Mouse (Mus musculus) kidney, embryonic 16.5 days (tissue): ENCODE measurements around the gene Cckar. TPM values are rescaled to one million over a fixed set of nuclear protein-coding genes. Genes with fewer than 3 reads are reported as not detected.
"Not testable (repeated sequence)": the region's sequence is repeated elsewhere in the genome, so short reads cannot be mapped to it uniquely, and the experiment has no call there.

Experiments
- ATAC-seq: fragments of 200-750 bp; cut with Nextera tagmentation; 2 replicates; pipeline ENCODE4 v1.8.0; 2017; ENCODE audit warnings: moderate TSS enrichment; ENCODE audit not compliant: low FRiP score, low TSS enrichment
- H3K27ac ChIP-seq: fragments of 300-500 bp; sonication (generic); 2 replicates; pipeline ENCODE4 v1.5.1; 2014; ENCODE audit warnings: low read length
- H3K27me3 ChIP-seq: fragments of 300-500 bp; sonication (generic); 2 replicates; pipeline ENCODE4 v1.6.1; 2014; ENCODE audit warnings: low read length, control low read depth, mixed read lengths; ENCODE audit not compliant: insufficient read depth
- H3K36me3 ChIP-seq: fragments of 300-500 bp; sonication (generic); 2 replicates; pipeline ENCODE4 v1.6.1; 2014; ENCODE audit warnings: low read length, control low read depth, mixed read lengths; ENCODE audit not compliant: insufficient read depth
- H3K4me1 ChIP-seq: fragments of 300-500 bp; sonication (generic); 2 replicates; pipeline ENCODE4 v1.6.1; 2014; ENCODE audit warnings: low read length, control low read depth, mixed read lengths; ENCODE audit not compliant: insufficient read depth
- H3K4me2 ChIP-seq: fragments of 300-500 bp; sonication (generic); replicated peaks from 2 replicates; pipeline ENCODE4 v1.6.1; 2014; ENCODE audit warnings: low read depth, low read length
- H3K4me3 ChIP-seq: fragments of 300-500 bp; sonication (generic); 2 replicates; pipeline ENCODE4 v1.5.1; 2014; ENCODE audit warnings: mild to moderate bottlenecking, low read length
- H3K9ac ChIP-seq: fragments of 300-500 bp; sonication (generic); replicated peaks from 2 replicates; pipeline ENCODE4 v1.6.1; 2014; ENCODE audit warnings: low read length
- H3K9me3 ChIP-seq: fragments of 300-500 bp; sonication (generic); 2 replicates; pipeline ENCODE4 v1.6.1; 2016; ENCODE audit warnings: low read length, control low read depth
- WGBS: fragments of 180-500 bp; shearing (Covaris S2); extraction: QIAGEN DNeasy Blood & Tissue Kit; methylation state at CpG from one replicate; pipeline ENCODE4 v1.1.7; 2014; 5-methylcytosine and 5-hydroxymethylcytosine counted together
- polyA plus RNA-seq: library from polyadenylated mRNA; unstranded; fragments of >200 nt; fragmentation: Nextera tagmentation; extraction: Ambion mirVana; gene quantifications from 2 replicates; pipeline ENCODE4 v1.2.1, GENCODE M21; 2015

Cckar gene
- polyA plus RNA-seq, 1 experiment from 2014 or later: 8.4 TPM

DNA sequence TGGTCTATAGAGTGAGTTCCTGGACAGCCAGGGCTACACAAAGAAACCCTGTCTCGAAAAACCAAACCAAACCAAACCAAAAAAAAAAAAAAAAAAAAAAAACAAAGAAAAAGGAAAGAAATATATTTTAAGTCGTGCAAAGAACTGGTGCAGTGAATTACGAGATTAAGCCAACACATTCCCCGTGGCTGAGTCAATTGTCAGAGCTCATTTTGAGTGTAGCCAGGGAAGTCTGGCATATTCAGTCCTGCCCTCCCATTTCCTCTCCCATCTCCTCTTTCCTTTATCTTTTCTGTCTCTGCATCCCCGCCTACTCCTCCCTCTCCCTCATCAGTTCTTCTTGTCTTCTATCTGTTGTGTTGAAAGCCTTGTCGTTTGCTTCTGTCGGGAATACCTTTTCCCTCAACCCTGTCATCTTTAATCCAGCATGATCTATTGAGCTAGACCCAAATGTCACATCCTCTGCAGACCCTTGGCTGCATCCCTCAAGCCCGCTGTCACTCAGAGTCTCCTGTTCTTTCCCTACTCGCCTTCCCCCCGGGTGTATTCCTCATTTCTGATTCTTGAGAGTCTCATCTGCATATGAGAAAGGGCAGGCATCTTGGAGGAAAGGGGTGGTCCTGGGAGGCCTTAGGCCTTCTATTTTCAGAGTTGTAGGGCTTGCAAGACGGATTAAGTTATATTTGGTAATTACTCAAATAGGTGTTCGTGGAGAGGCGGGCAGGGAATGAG is 29.3 kb downstream of the Cckar start:
- no peaks in the 10 kb centered on the region for H3K36me3 ChIP-seq
- no peak overlapping the region for H3K4me2 ChIP-seq
- 56% methylated on average over 13 of the region's 13 CpGs for WGBS
- H3K27me3 ChIP-seq: no peaks in the 10 kb centered on the region
- H3K4me3 ChIP-seq: no peak overlapping the region
- no peak for ATAC-seq
- no peaks in the 10 kb centered on the region for H3K4me1 ChIP-seq
- no peak overlapping the region for H3K27ac ChIP-seq
- no peak overlapping the region for H3K9ac ChIP-seq
- no peaks in the 10 kb centered on the region for H3K9me3 ChIP-seq

DNA sequence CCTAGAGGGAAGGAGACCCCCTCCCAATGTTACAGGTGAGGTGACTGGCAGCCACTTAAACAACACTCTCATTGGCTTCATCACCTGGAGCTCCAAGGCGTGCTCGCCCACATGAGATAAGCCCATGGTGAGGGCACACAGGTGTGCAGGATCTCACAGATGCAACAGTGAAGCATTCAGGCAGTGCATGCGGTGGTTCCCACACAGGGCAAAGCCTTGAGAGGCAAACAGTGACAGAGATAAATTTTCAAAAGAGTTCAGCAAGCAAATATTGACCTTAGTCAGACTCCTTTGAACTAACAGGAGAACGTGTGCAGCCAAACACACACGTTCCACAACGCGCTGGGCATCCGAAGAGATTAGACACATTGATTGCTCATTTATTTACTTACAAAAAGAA is 30.8 kb downstream of the Cckar start:
- 73% methylated on average over 8 of the region's 8 CpGs for WGBS
- no peak overlapping the region for H3K4me3 ChIP-seq
- no peaks in the 10 kb centered on the region for H3K4me1 ChIP-seq
- H3K9ac ChIP-seq: no peak overlapping the region
- H3K9me3 ChIP-seq: no peaks in the 10 kb centered on the region
- no peak for ATAC-seq
- H3K27ac ChIP-seq: no peak overlapping the region
- H3K36me3 ChIP-seq: no peaks in the 10 kb centered on the region
- H3K27me3 ChIP-seq: no peaks in the 10 kb centered on the region
- H3K4me2 ChIP-seq: no peak overlapping the region

DNA sequence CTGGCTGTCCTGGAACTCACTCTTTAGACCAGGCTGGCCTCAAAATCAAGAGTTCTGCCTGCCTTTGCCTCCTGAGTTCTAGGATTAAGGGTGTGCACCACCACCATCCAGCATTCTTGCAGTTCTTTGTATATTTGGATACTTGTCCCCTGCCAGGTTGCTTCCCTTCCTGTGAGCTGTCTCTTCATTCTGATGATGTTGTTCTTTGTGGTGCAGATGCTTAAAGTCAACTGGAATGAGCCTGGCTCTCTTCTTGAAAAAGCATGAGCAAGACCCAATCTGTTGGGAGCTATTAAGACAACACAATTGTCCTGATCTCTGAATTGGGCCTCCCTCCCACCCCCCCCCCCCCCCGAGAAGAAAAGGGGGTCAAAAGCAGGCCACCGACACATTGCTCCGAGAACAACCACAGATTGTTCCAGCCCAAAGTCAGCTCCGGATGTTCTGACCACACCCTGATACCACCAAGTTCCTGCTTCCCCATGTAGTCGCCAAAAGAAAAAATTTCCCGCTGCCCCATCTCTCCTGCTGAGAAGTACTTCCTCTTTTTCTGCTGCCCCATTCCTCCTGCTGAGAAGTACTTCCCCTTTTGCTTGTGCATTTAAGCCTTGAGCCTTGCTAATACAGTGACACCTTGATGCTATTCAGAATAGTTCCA is 33.9 kb downstream of the Cckar start:
- H3K4me1 ChIP-seq, H3K9ac ChIP-seq, H3K27me3 ChIP-seq, H3K27ac ChIP-seq, H3K4me3 ChIP-seq, H3K36me3 ChIP-seq, H3K4me2 ChIP-seq, ATAC-seq, H3K9me3 ChIP-seq: not testable (repeated sequence)
- 93% methylated on average over 6 of the region's 6 CpGs for WGBS

DNA sequence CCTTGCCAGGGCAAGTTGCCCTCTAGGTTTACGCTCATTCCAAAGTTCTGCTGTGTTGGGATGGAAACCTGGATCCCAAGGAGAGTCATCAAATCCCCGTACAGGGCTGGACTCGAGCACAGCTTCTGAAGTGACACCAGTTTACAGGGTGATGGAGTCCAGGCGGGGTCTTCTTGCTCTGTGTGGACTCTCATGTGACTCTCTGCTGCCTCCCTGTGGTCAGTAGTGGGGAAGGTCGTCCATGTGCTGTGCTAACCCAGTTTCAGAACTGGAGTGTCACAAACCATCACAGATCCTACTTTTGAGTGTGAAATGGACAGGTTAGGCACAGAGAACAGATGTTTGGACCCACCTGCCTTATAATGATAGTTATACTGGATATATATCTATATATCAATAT is 35.2 kb downstream of the Cckar start:
- Histone ChIP-seq H3K9ac (no peak overlapping the region), H3K27me3 (no peaks in the 10 kb centered on the region), H3K36me3 (no peaks in the 10 kb centered on the region), H3K27ac (no peak overlapping the region), H3K9me3 (no peaks in the 10 kb centered on the region), H3K4me3 (no peak overlapping the region), H3K4me1 (no peaks in the 10 kb centered on the region), H3K4me2 (no peak overlapping the region)
- 16% methylated on average over 5 of the region's 5 CpGs for WGBS
- ATAC-seq: peak; percentile 80

DNA sequence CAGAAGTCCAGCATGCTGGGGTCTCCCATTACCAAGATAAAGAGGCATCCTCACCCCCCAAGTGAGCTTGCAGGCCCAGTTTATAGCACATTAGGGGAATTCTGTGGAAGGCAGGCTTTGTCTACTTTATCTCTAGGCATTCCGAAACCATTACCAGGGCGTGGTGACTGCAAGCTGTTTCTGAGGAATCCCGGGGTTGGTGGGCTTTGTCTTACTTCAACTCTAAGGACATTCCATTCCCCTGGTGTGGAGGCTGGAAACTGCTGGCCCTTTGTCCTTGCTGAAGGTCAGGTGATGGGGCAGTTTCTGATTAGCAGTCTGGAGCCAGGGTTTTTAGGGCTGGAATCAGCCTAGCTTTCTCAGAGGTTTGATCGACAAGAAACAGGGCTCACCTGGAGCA is 36.0 kb downstream of the Cckar start:
- no peaks in the 10 kb centered on the region for H3K4me1 ChIP-seq
- no peak overlapping the region for H3K9ac ChIP-seq
- H3K4me3 ChIP-seq: no peak overlapping the region
- 73% methylated on average over 4 of the region's 4 CpGs for WGBS
- no peak for ATAC-seq
- H3K27me3 ChIP-seq: no peaks in the 10 kb centered on the region
- H3K4me2 ChIP-seq: no peak overlapping the region
- no peak overlapping the region for H3K27ac ChIP-seq
- H3K36me3 ChIP-seq: no peaks in the 10 kb centered on the region
- no peaks in the 10 kb centered on the region for H3K9me3 ChIP-seq

DNA sequence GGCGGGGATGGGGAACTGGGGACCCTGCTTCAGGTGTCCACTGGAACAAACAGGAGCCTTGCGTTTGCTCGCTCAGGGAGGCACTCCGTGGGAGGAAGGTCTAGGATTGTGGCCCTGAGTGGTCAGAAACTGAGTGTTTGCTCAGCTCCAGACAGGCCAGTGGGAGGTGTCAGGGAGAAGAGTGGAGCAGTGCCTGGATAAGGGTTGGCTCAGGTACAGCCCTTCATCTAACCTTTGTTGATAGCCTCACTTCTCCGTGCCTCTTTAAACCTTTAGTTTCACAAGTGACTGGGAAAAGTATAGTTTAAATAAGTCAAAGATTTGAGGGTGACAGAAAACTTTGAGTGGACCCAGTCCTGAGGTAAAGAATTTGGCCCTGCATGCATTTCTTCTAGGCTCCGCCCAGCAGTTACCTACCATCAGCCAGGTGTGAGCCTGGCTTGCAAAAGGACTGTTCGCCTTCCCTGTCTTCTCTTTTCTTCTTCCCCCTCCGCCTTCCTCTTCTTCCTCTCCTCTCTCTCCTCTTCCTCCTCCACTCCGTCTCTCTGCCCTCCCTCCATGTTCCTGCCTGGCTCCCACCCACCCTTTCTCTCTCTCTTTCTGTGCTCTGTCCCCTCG is 37.1 kb downstream of the Cckar start:
- Histone ChIP-seq H3K9me3 (no peaks in the 10 kb centered on the region), H3K27ac (no peak overlapping the region), H3K4me2 (no peak overlapping the region), H3K4me1 (no peaks in the 10 kb centered on the region), H3K4me3 (no peak overlapping the region), H3K36me3 (no peaks in the 10 kb centered on the region), H3K27me3 (no peaks in the 10 kb centered on the region), H3K9ac (no peak overlapping the region)
- ATAC-seq: no peak
- 78% methylated on average over 10 of the region's 10 CpGs for WGBS

DNA sequence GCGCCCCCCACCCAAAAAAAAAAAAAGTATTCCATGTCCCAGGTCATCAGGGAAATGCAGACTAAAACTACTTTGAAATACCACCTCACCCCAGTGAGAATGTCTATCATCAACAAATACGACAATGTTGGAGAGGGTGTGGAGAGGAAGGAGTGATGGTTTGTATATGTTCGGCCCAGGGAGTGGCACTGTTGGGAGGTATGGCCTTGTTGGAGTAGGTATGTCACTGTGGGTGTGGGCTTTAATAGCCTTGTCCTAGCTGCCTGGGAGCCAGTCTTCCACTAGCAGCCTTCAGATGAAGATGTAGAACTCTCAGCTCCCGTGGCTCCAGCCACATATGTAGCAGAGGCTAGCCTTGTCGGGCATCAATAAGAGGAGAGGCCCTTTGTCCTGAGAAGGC is 39.5 kb downstream of the Cckar start:
- Histone ChIP-seq H3K9me3 (no peaks in the 10 kb centered on the region), H3K27me3 (no peaks in the 10 kb centered on the region), H3K27ac (no peak overlapping the region), H3K4me2 (no peak overlapping the region), H3K36me3 (no peaks in the 10 kb centered on the region), H3K4me3 (no peak overlapping the region), H3K4me1 (no peaks in the 10 kb centered on the region), H3K9ac (no peak overlapping the region)
- WGBS: 85% methylated on average over 5 of the region's 5 CpGs
- no peak for ATAC-seq

DNA sequence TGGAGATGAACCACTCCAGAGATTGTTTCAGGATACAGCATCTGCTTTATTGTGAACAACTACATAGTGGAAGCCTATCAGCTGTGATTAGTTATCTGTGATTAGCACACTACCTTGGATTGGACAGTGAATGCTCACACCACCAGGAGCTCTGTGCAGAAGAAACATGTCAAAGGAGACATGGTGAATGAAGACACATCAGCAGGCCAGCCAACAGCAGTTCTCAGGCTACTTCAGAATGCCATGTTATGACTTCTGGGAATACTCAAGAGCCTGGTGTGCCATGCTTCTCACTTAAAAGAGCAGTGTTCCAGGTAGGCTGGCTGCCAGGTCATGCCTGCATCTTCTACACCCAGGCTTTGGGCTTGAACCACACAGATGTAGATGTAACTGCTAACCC is 43.8 kb downstream of the Cckar start:
- ATAC-seq: no peak
- Histone ChIP-seq H3K9ac (no peak overlapping the region), H3K4me2 (no peak overlapping the region), H3K9me3 (no peaks in the 10 kb centered on the region), H3K36me3 (no peaks in the 10 kb centered on the region), H3K4me1 (peaks cover 4% of the 10 kb centered on the region; the same call in 1 of the 2 replicates), H3K27ac (no peak overlapping the region), H3K27me3 (no peaks in the 10 kb centered on the region), H3K4me3 (no peak overlapping the region)

DNA sequence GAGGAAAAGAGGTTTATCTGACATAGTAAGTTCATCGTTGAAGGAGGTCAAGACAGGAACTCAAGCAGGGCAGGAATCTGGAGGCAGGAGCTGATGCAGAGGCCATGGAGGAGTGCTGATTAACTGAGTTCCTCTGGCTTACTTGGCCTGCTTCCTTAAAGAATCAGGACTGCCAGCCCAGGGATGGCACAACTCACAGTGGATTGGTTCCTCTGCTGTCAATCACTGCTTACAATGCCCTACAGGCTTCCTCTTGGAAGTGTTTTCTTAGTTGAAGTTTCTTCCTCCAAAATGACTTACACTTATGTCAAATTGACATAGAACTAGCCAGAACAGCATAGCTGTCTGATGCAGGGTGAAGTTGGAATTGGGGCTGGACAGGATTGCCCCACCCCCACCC is 45.1 kb downstream of the Cckar start:
- ATAC-seq: no peak
- no peak overlapping the region for H3K4me2 ChIP-seq
- 42% methylated on average over 1 of the region's 1 CpGs for WGBS

DNA sequence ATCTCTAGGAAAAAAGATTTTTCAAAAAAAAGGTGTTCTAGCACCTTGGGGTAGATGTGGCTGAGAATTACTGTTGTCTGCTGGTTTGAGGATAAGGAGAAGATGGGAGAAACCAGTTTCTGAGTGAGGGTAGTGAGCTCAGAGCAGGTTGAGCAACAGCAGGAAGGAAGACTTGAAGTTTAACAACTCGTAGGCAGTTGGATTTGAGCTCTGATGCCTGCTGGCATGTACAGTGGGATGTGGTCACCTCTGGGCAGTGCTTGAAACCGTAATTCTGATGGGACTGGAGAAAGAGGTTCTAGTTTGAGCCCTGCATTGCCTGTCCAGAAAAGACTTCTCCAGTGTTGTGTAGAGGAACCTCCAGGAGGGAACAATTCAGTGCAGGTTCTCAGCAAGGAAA is 46.0 kb downstream of the Cckar start:
- Histone ChIP-seq H3K9ac (no peak overlapping the region), H3K9me3 (no peaks in the 10 kb centered on the region), H3K4me3 (no peak overlapping the region), H3K36me3 (no peaks in the 10 kb centered on the region), H3K4me2 (no peak overlapping the region), H3K27me3 (no peaks in the 10 kb centered on the region), H3K4me1 (peaks cover 7% of the 10 kb centered on the region; the same call in 1 of the 2 replicates), H3K27ac (no peak overlapping the region)
- WGBS: 84% methylated on average over 2 of the region's 2 CpGs
- ATAC-seq: no peak

More for the DNA sequence above, 45.1 kb downstream of the Cckar start:
- no peak overlapping the region for H3K4me3 ChIP-seq
- H3K27ac ChIP-seq: no peak overlapping the region
- H3K9me3 ChIP-seq: no peaks in the 10 kb centered on the region
- H3K27me3 ChIP-seq: no peaks in the 10 kb centered on the region
- no peak overlapping the region for H3K9ac ChIP-seq
- H3K36me3 ChIP-seq: no peaks in the 10 kb centered on the region
- H3K4me1 ChIP-seq: peaks cover 7% of the 10 kb centered on the region; the same call in 1 of the 2 replicates
